Mouse (Mus musculus) ES-E14 (cell line): ENCODE measurements around the gene Rp9. TPM values are rescaled to one million over a fixed set of nuclear protein-coding genes. Genes with fewer than 3 reads are reported as not detected.

Experiments
- DNase-seq: peaks from one replicate; pipeline ENCODE4 v3.0.0-alpha.2; 2013; ENCODE audit warnings: low read depth, low spot score
- H3K27ac ChIP-seq: 2 replicates; pipeline ENCODE4 v1.5.1; 2012; ENCODE audit warnings: low read depth, mild to moderate bottlenecking, low read length, moderate library complexity, mixed read lengths; ENCODE audit not compliant: poor library complexity, insufficient read depth, severe bottlenecking
- H3K36me3 ChIP-seq: 2 replicates; pipeline ENCODE4 v1.6.1; 2012; ENCODE audit warnings: mild to moderate bottlenecking, low read length, moderate library complexity, mixed read lengths; ENCODE audit not compliant: control insufficient read depth, poor library complexity, insufficient read depth, severe bottlenecking
- H3K4me1 ChIP-seq, 2 experiments: fragments of 150-350 bp in 1 of 2; sonication (generic) in 1 of 2; 2 replicates each; pipeline ENCODE4 v1.6.1; 2012; ENCODE audit warnings: low read length in 2 of 2, mild to moderate bottlenecking in 1 of 2, mixed read lengths in 1 of 2; ENCODE audit not compliant: control insufficient read depth in 2 of 2, insufficient read depth in 2 of 2, poor library complexity in 1 of 2
- H3K4me3 ChIP-seq, 2 experiments: fragments of 150-350 bp in 1 of 2; sonication (generic) in 1 of 2; 2 replicates each; pipeline ENCODE4 v1.5.1; 2012; ENCODE audit warnings: low read length in 2 of 2, low read depth in 1 of 2, mild to moderate bottlenecking in 1 of 2, mixed read lengths in 1 of 2; ENCODE audit not compliant: insufficient read depth in 1 of 2, poor library complexity in 1 of 2, severe bottlenecking in 1 of 2
- H3K9ac ChIP-seq: 2 replicates; pipeline ENCODE4 v1.6.1; 2012; ENCODE audit warnings: low read depth, mild to moderate bottlenecking, low read length, mixed read lengths; ENCODE audit not compliant: poor library complexity, insufficient read depth, severe bottlenecking
- H3K9me3 ChIP-seq: fragments of 150-350 bp; sonication (generic); 2 replicates; pipeline ENCODE4 v1.6.1; 2012; ENCODE audit warnings: low read depth, mild to moderate bottlenecking, low read length; ENCODE audit not compliant: control insufficient read depth, insufficient read depth
- CHD2 ChIP-seq: IDR thresholded peaks from 2 replicates; pipeline ENCODE4 v1.6.1; 2014; ENCODE audit warnings: mild to moderate bottlenecking, low read depth, low read length, inconsistent platforms
- HCFC1 ChIP-seq: IDR thresholded peaks from 2 replicates; pipeline ENCODE4 v1.6.1; 2012; ENCODE audit warnings: low read length, inconsistent platforms, borderline replicate concordance; ENCODE audit not compliant: insufficient read depth
- MAFK ChIP-seq: IDR thresholded peaks from 2 replicates; pipeline ENCODE4 v1.6.1; 2014; ENCODE audit warnings: mild to moderate bottlenecking, low read depth, low read length, inconsistent platforms; ENCODE audit not compliant: insufficient read depth
- ZC3H11A ChIP-seq: IDR thresholded peaks from 2 replicates; pipeline ENCODE4 v1.6.1; 2012; ENCODE audit warnings: low read depth, mild to moderate bottlenecking, inconsistent platforms, low read length, borderline replicate concordance
- ZNF384 ChIP-seq: IDR thresholded peaks from 2 replicates; pipeline ENCODE4 v1.6.1; 2012; ENCODE audit warnings: low read depth, low read length, inconsistent platforms
- in situ Hi-C, 2 experiments: fragments of 600-800 bp; cut with MboI; formaldehyde crosslinking; loops; one replicate each; pipeline ENCODE4 v1.15.1; 2025; ENCODE audit warnings: low sequenced_read_pairs in 2 of 2, inconsistent platforms in 1 of 2; ENCODE audit not compliant: unreplicated experiment in 2 of 2
- total RNA-seq: library from RNA; depleted of rRNA; stranded (reverse); fragments of 300-350 nt; gene quantifications from 2 replicates; pipeline ENCODE4 v1.2.3, GENCODE M21; 2012

Gene Rp9
- total RNA-seq, 1 experiment: 32.8 TPM

DNA sequence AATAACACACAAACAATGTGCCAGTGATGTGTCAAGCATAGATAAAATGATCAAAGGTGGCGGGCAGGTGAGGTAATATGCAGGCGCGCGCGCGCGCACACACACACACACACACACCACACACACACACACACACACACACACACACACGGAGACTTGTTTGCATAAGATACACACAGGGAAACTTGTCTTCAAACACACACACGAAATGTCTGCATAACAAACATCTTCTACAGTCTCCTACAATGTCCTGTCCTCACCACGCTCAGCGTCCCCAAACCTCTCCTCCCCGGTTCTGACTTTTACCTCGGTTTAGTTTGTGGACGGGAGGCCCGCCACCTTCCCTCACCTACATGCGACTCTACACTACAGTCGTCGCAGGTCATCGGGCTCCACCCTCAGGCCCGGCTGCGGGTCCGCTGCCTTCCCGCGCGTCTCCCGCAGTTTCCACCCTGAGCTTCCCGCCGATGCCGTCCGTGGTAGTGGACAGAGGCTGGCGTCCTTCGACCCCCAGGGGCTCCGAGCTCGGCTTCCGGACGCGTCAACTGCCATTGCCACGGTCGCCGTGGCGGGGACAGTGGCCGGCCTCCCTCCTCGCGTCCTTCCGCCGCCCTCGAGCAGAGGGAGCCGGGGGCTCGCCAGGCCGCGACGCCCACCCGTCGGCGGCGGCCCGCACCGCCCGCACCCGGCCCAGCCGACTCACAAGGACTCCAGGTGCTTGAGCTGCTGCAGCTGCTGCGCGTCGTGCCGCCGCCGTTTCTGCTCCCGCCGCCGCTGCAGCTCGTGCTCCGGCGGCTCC lies 2.0 kb downstream of the Rp9 start:
- Histone ChIP-seq H3K27ac (no peak overlapping the region), H3K4me1 (peaks cover 4 to 6% of the 10 kb centered on the region in 2 experiments; a peak in 1 of 4 replicates), H3K36me3 (no peaks in the 10 kb centered on the region; the same call in 1 of the 2 replicates), H3K4me3 (peak overlapping the region; percentile 78 to 92), H3K9ac (peak overlapping the region; percentile 90), H3K9me3 (no peaks in the 10 kb centered on the region)
- TF ChIP-seq HCFC1 (0 out of 2 replicates have a peak, but pooled peaks have one; percentile 20), MAFK (no peak)
- DNase-seq: peak; percentile 29
- in situ Hi-C loops: no loop called here

GRCm38 (mm10) chr9:22466212-22466611 lies 3.3 kb downstream of the Rp9 start:
- no peak overlapping the region for H3K9ac ChIP-seq
- in situ Hi-C loops: no loop called here
- H3K4me1 ChIP-seq: peaks cover 4 to 6% of the 10 kb centered on the region in 2 experiments; a peak in 1 of 4 replicates
- no peaks in the 10 kb centered on the region; the same call in 1 of the 2 replicates for H3K36me3 ChIP-seq
- no peak for DNase-seq
- no peak overlapping the region for H3K4me3 ChIP-seq
- TF ChIP-seq MAFK (no peak), HCFC1 (no peak), ZNF384 (no peak), ZC3H11A (no peak), CHD2 (no peak)
- H3K27ac ChIP-seq: no peak overlapping the region
- H3K9me3 ChIP-seq: no peaks in the 10 kb centered on the region

DNA sequence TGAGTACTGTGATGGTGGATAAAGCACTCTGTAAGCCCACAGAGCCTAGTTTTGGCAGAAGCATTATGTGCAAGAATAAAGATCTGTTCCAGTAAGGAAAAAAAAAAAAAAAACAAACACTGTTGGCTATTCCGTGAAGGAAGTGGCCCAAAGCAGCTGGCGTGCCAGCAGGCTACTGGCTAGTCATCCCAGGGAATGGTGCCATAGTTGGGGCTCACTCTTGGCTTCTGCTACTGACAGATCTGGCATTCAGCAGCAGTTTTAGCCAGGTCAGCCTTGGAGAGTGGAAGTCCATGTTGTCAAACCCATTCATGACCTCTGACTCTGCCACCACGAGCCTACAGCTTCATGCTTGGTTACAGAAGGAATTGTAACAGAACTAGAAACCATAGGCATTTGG lies 7.6 kb downstream of the Rp9 start:
- Histone ChIP-seq H3K4me1 (0 out of 4 replicates have a peak, but pooled peaks cover 0 to 2% of the 10 kb centered on the region in 2 experiments), H3K4me3 (no peak overlapping the region), H3K9me3 (no peaks in the 10 kb centered on the region), H3K36me3 (peaks cover 4% of the 10 kb centered on the region; the same call in 1 of the 2 replicates), H3K9ac (no peak overlapping the region), H3K27ac (no peak overlapping the region)
- TF ChIP-seq ZC3H11A (no peak), CHD2 (no peak), MAFK (no peak), ZNF384 (no peak), HCFC1 (no peak)
- DNase-seq: no peak
- in situ Hi-C loops: no loop called here

DNA sequence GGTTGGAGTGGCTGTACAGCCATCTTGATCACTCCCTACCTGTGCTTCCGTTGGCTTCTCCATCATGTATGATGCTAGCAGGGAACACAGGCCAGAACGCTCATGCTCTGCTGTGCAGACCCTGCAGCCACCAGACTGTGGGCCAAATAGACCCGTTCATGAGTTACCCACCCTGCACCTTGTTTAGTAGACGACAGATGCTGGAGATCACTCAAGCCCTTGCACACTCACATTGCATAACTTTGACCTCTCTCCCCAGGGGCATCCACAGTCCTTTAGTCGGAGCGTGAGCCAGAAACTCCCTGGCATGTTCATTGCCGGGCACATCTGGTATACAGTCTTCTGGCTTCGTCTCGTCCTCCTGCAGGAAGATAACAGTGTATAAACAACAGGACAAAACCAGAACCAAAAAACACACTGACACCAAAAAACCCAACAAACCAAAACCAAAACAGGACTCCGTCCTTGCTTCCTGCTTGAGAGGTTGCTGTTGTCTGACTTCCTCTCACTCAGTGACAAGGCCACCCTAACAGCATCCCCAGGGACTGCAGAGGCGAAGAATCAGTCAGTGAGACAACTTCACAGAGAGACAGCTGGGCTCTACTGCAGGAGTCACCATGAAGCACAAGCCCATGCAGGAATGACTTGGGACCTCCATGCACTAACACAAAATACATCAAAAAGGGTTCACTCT lies 12.3 kb downstream of the Rp9 start:
- H3K9me3 ChIP-seq: no peaks in the 10 kb centered on the region
- no peak overlapping the region for H3K9ac ChIP-seq
- peaks cover 8% of the 10 kb centered on the region; the same call in 1 of the 2 replicates for H3K36me3 ChIP-seq
- in situ Hi-C loops: no loop called here
- TF ChIP-seq MAFK (no peak), ZNF384 (no peak), CHD2 (no peak), HCFC1 (no peak), ZC3H11A (no peak)
- DNase-seq: no peak
- H3K27ac ChIP-seq: no peak overlapping the region
- no peaks in the 10 kb centered on the region for H3K4me1 ChIP-seq
- no peak overlapping the region for H3K4me3 ChIP-seq
